Mouse (Mus musculus): ENCODE measurements at regions not wholly inside any gene's neighbourhood (a gene's known extent, or its start where the extent isn't known, plus 50 kb on each side); places are given as distances from the start of the nearest gene placed in this dataset.
"Not testable (repeated sequence)": the region's sequence is repeated elsewhere in the genome, so short reads cannot be mapped to it uniquely, and the experiment has no call there.

GRCm38 (mm10) chr16:30186201-30186700, 81.0 kb downstream of the Cpn2 start:
- no peak for ATAC-seq (replicated peaks; ENCODE audit: low FRiP score)
- WGBS, result 41% methylated on average over 15 of the region's 15 CpGs
- no peak overlapping the region for H3K4me2 ChIP-seq

GRCm38 (mm10) chr16:30186701-30187270, 80.5 kb downstream of the Cpn2 start:
- H3K27me3 ChIP-seq, result peaks cover 13% of the 10 kb centered on the region
- 58% methylated on average over 10 of the region's 10 CpGs for WGBS
- no peak overlapping the region for H3K9ac ChIP-seq
- no peak overlapping the region for H3K4me3 ChIP-seq (replicated peaks)
- no peaks in the 10 kb centered on the region for H3K9me3 ChIP-seq (replicated peaks)
- H3K36me3 ChIP-seq, result no peaks in the 10 kb centered on the region
- ATAC-seq (replicated peaks; ENCODE audit: low FRiP score), result 0 out of 2 replicates have a peak, but pooled peaks have one; percentile 12
- peak overlapping the region; percentile 65; the same call in 1 of the 2 replicates for H3K4me2 ChIP-seq
- H3K27ac ChIP-seq, result peak overlapping the region; percentile 88
- peaks cover 60% of the 10 kb centered on the region for H3K4me1 ChIP-seq

More at GRCm38 (mm10) chr16:30186201-30186700, 81.0 kb downstream of the Cpn2 start:
- Histone ChIP-seq H3K27me3 (peaks cover 13% of the 10 kb centered on the region), H3K36me3 (no peaks in the 10 kb centered on the region), H3K9me3 (replicated peaks) (no peaks in the 10 kb centered on the region), H3K27ac (peak overlapping the region; percentile 88), H3K4me1 (peaks cover 62% of the 10 kb centered on the region), H3K9ac (no peak overlapping the region), H3K4me3 (replicated peaks) (no peak overlapping the region)

- ATAC-seq (replicated peaks; ENCODE audit: low FRiP score), result no peak
- Histone ChIP-seq H3K4me1 (peaks cover 60% of the 10 kb centered on the region), H3K36me3 (no peaks in the 10 kb centered on the region), H3K4me2 (peak overlapping the region; percentile 65), H3K27me3 (peaks cover 13% of the 10 kb centered on the region), H3K4me3 (replicated peaks) (peak overlapping the region; percentile 34), H3K27ac (peak overlapping the region; percentile 88), H3K9ac (0 out of 2 replicates have a peak overlapping the region, but pooled peaks have one; percentile 39), H3K9me3 (replicated peaks) (no peaks in the 10 kb centered on the region)
- WGBS, result 26% methylated on average over 9 of the region's 9 CpGs
These were observed 79.9 kb downstream of the Cpn2 start for GRCm38 (mm10) chr16:30187400-30187799.

GRCm38 (mm10) chr16:30187907-30188414, 79.3 kb downstream of the Cpn2 start:
- peak; percentile 78 for ATAC-seq (replicated peaks; ENCODE audit: low FRiP score)
- Histone ChIP-seq H3K9me3 (replicated peaks) (no peaks in the 10 kb centered on the region), H3K4me3 (replicated peaks) (peak overlapping the region; percentile 34), H3K27me3 (peaks cover 15% of the 10 kb centered on the region), H3K9ac (0 out of 2 replicates have a peak overlapping the region, but pooled peaks have one; percentile 39), H3K4me1 (peaks cover 61% of the 10 kb centered on the region), H3K36me3 (no peaks in the 10 kb centered on the region), H3K27ac (peak overlapping the region; percentile 88), H3K4me2 (peak overlapping the region; percentile 65)
- WGBS, result under 1% methylated on average over 26 of the region's 26 CpGs

GRCm38 (mm10) chr16:30188769-30189430, 78.4 kb downstream of the Cpn2 start:
- 77% methylated on average over 8 of the region's 8 CpGs for WGBS
- Histone ChIP-seq H3K9me3 (replicated peaks) (no peaks in the 10 kb centered on the region), H3K27me3 (peaks cover 15% of the 10 kb centered on the region; the same call in 1 of the 2 replicates), H3K36me3 (no peaks in the 10 kb centered on the region), H3K4me3 (replicated peaks) (no peak overlapping the region), H3K4me2 (no peak overlapping the region), H3K27ac (peak overlapping the region; percentile 34; the same call in 1 of the 2 replicates), H3K9ac (no peak overlapping the region), H3K4me1 (peaks cover 71% of the 10 kb centered on the region)
- no peak for ATAC-seq (replicated peaks; ENCODE audit: low FRiP score)

- no peak overlapping the region for H3K9ac ChIP-seq
- H3K36me3 ChIP-seq, result no peaks in the 10 kb centered on the region
- H3K4me3 ChIP-seq (replicated peaks), result no peak overlapping the region
- H3K4me2 ChIP-seq, result no peak overlapping the region
- 62% methylated on average over 11 of the region's 11 CpGs for WGBS
- H3K9me3 ChIP-seq (replicated peaks), result no peaks in the 10 kb centered on the region
- no peak for ATAC-seq (replicated peaks; ENCODE audit: low FRiP score)
- H3K27me3 ChIP-seq, result peaks cover 15% of the 10 kb centered on the region; the same call in 1 of the 2 replicates
- peaks cover 69% of the 10 kb centered on the region for H3K4me1 ChIP-seq
- H3K27ac ChIP-seq, result no peak overlapping the region
These were observed 76.9 kb downstream of the Cpn2 start for GRCm38 (mm10) chr16:30190351-30190750.

GRCm38 (mm10) chr16:30190935-30191514, 76.3 kb downstream of the Cpn2 start:
- no peaks in the 10 kb centered on the region for H3K36me3 ChIP-seq
- H3K9me3 ChIP-seq (replicated peaks), result no peaks in the 10 kb centered on the region
- no peak overlapping the region for H3K9ac ChIP-seq
- WGBS, result 68% methylated on average over 15 of the region's 15 CpGs
- H3K4me2 ChIP-seq, result no peak overlapping the region
- ATAC-seq (replicated peaks; ENCODE audit: low FRiP score), result no peak
- peaks cover 63% of the 10 kb centered on the region for H3K4me1 ChIP-seq
- H3K27ac ChIP-seq, result no peak overlapping the region
- no peak overlapping the region for H3K4me3 ChIP-seq (replicated peaks)
- H3K27me3 ChIP-seq, result peaks cover 15% of the 10 kb centered on the region; the same call in 1 of the 2 replicates

GRCm38 (mm10) chr16:30193294-30194261, 73.7 kb downstream of the Cpn2 start:
- peaks cover 15% of the 10 kb centered on the region; the same call in 1 of the 2 replicates for H3K27me3 ChIP-seq
- no peaks in the 10 kb centered on the region for H3K36me3 ChIP-seq
- ATAC-seq (replicated peaks; ENCODE audit: low FRiP score), result peak; percentile 48; the same call in 1 of the 2 replicates
- no peak overlapping the region for H3K4me3 ChIP-seq (replicated peaks)
- no peak overlapping the region for H3K9ac ChIP-seq
- no peaks in the 10 kb centered on the region for H3K9me3 ChIP-seq (replicated peaks)
- H3K27ac ChIP-seq, result peak overlapping the region; percentile 71
- 33% methylated on average over 8 of the region's 8 CpGs for WGBS
- peaks cover 37% of the 10 kb centered on the region for H3K4me1 ChIP-seq
- 0 out of 2 replicates have a peak overlapping the region, but pooled peaks have one; percentile 17 for H3K4me2 ChIP-seq

- H3K27me3 ChIP-seq, result peaks cover 10% of the 10 kb centered on the region; the same call in 1 of the 2 replicates
- no peak overlapping the region for H3K4me2 ChIP-seq
- 0 out of 2 replicates have a peak, but pooled peaks cover 6% of the 10 kb centered on the region for H3K9me3 ChIP-seq (replicated peaks)
- H3K36me3 ChIP-seq, result no peaks in the 10 kb centered on the region
- no peak for ATAC-seq (replicated peaks; ENCODE audit: low FRiP score)
- no peak overlapping the region for H3K4me3 ChIP-seq (replicated peaks)
- H3K4me1 ChIP-seq, result peaks cover 29% of the 10 kb centered on the region
- no peak overlapping the region for H3K27ac ChIP-seq
- no peak overlapping the region for H3K9ac ChIP-seq
- WGBS, result 74% methylated on average over 7 of the region's 7 CpGs
These were observed 72.5 kb downstream of the Cpn2 start for GRCm38 (mm10) chr16:30194836-30195235.

- H3K36me3 ChIP-seq; H3K27me3 ChIP-seq; H3K27ac ChIP-seq; H3K4me3 ChIP-seq (replicated peaks); H3K9ac ChIP-seq; H3K9me3 ChIP-seq (replicated peaks); ATAC-seq (replicated peaks; ENCODE audit: low FRiP score); H3K4me2 ChIP-seq: not testable (repeated sequence)
- WGBS, result 83% methylated on average over 2 of the region's 2 CpGs
- peaks cover 28% of the 10 kb centered on the region for H3K4me1 ChIP-seq
These were observed 71.4 kb downstream of the Cpn2 start for GRCm38 (mm10) chr16:30195859-30196258.

GRCm38 (mm10) chr16:30197351-30197750, 69.9 kb downstream of the Cpn2 start:
- H3K9ac ChIP-seq, result no peak overlapping the region
- H3K4me1 ChIP-seq, result peaks cover 23% of the 10 kb centered on the region
- 0 out of 2 replicates have a peak, but pooled peaks cover 2% of the 10 kb centered on the region for H3K27me3 ChIP-seq
- no peak for ATAC-seq (replicated peaks; ENCODE audit: low FRiP score)
- no peaks in the 10 kb centered on the region for H3K36me3 ChIP-seq
- H3K9me3 ChIP-seq (replicated peaks), result 0 out of 2 replicates have a peak, but pooled peaks cover 6% of the 10 kb centered on the region
- no peak overlapping the region for H3K4me3 ChIP-seq (replicated peaks)
- no peak overlapping the region for H3K27ac ChIP-seq
- WGBS, result 71% methylated on average over 3 of the region's 3 CpGs
- no peak overlapping the region for H3K4me2 ChIP-seq
